Mouse (Mus musculus): ENCODE measurements around the gene Smbd1. TPM values are rescaled to one million over a fixed set of nuclear protein-coding genes. Genes with fewer than 3 reads are reported as not detected.
A peak's percentile ranks its signal among the peaks of the same experiment; 100 is the strongest.

Smbd1 gene
- polyA plus RNA-seq, 1 experiment from 2014 or later = 2.3 TPM

GRCm38 (mm10) chr16:32818036-32818435 lies 7.8 kb upstream of the Smbd1 start:
- 84% methylated on average over 4 of the region's 4 CpGs for WGBS
- Histone ChIP-seq H3K27me3 (replicated peaks; ENCODE audit: control insufficient read depth, insufficient read depth, low read length) (no peaks in the 10 kb centered on the region), H3K4me2 (replicated peaks; ENCODE audit: low read depth) (no peak overlapping the region), H3K9ac (ENCODE audit: low read depth, low read length) (no peak overlapping the region), H3K9me3 (ENCODE audit: control insufficient read depth) (no peaks in the 10 kb centered on the region), H3K36me3 (ENCODE audit: control insufficient read depth, insufficient read depth) (peaks cover 10% of the 10 kb centered on the region), H3K27ac (ENCODE audit: low read depth, low read length) (no peak overlapping the region), H3K4me1 (replicated peaks; ENCODE audit: control insufficient read depth, insufficient read depth, low read length) (0 out of 2 replicates have a peak, but pooled peaks cover 8% of the 10 kb centered on the region), H3K4me3 (ENCODE audit: low read depth, low read length) (no peak overlapping the region)
- no peak for ATAC-seq
- TF ChIP-seq CTCF (IDR thresholded peaks at IDR 0.05; ENCODE audit: low read depth) = no peak

- H3K4me3 ChIP-seq (ENCODE audit: low read depth, low read length) = peak overlapping the region; percentile 40
- no peak for TF ChIP-seq CTCF (IDR thresholded peaks at IDR 0.05; ENCODE audit: low read depth)
- 7% methylated on average over 6 of the region's 6 CpGs for WGBS
- H3K27ac ChIP-seq (ENCODE audit: low read depth, low read length) = no peak overlapping the region
- H3K4me2 ChIP-seq (replicated peaks; ENCODE audit: low read depth) = peak overlapping the region; percentile 70
- no peaks in the 10 kb centered on the region for H3K9me3 ChIP-seq (ENCODE audit: control insufficient read depth)
- ATAC-seq = no peak
- no peaks in the 10 kb centered on the region for H3K27me3 ChIP-seq (replicated peaks; ENCODE audit: control insufficient read depth, insufficient read depth, low read length)
- 0 out of 2 replicates have a peak, but pooled peaks cover 8% of the 10 kb centered on the region for H3K4me1 ChIP-seq (replicated peaks; ENCODE audit: control insufficient read depth, insufficient read depth, low read length)
- H3K9ac ChIP-seq (ENCODE audit: low read depth, low read length) = no peak overlapping the region; the same call in 1 of the 2 replicates
- no peaks in the 10 kb centered on the region for H3K36me3 ChIP-seq (ENCODE audit: control insufficient read depth, insufficient read depth)
Measured at GRCm38 (mm10) chr16:32815160-32815605, 4.9 kb upstream of the Smbd1 start.

GRCm38 (mm10) chr16:32814539-32814938 lies 4.3 kb upstream of the Smbd1 start:
- Histone ChIP-seq H3K9me3 (ENCODE audit: control insufficient read depth) (no peaks in the 10 kb centered on the region), H3K4me2 (replicated peaks; ENCODE audit: low read depth) (peak overlapping the region; percentile 70)
- 18% methylated on average over 14 of the region's 14 CpGs for WGBS

GRCm38 (mm10) chr16:32813771-32814170 lies 3.5 kb upstream of the Smbd1 start:
- no peak for ATAC-seq
- no peak for TF ChIP-seq CTCF (IDR thresholded peaks at IDR 0.05; ENCODE audit: low read depth)
- 80% methylated on average over 3 of the region's 3 CpGs for WGBS
- H3K4me3 ChIP-seq (ENCODE audit: low read depth, low read length) = no peak overlapping the region
- 0 out of 2 replicates have a peak, but pooled peaks cover 8% of the 10 kb centered on the region for H3K4me1 ChIP-seq (replicated peaks; ENCODE audit: control insufficient read depth, insufficient read depth, low read length)
- H3K27me3 ChIP-seq (replicated peaks; ENCODE audit: control insufficient read depth, insufficient read depth, low read length) = no peaks in the 10 kb centered on the region
- no peaks in the 10 kb centered on the region for H3K36me3 ChIP-seq (ENCODE audit: control insufficient read depth, insufficient read depth)
- no peak overlapping the region for H3K27ac ChIP-seq (ENCODE audit: low read depth, low read length)
- no peak overlapping the region for H3K4me2 ChIP-seq (replicated peaks; ENCODE audit: low read depth)
- H3K9ac ChIP-seq (ENCODE audit: low read depth, low read length) = no peak overlapping the region
- no peaks in the 10 kb centered on the region for H3K9me3 ChIP-seq (ENCODE audit: control insufficient read depth)

More at GRCm38 (mm10) chr16:32814539-32814938, 4.3 kb upstream of the Smbd1 start:
- no peak for TF ChIP-seq CTCF (IDR thresholded peaks at IDR 0.05; ENCODE audit: low read depth)
- ATAC-seq = no peak
- Histone ChIP-seq H3K27ac (ENCODE audit: low read depth, low read length) (no peak overlapping the region), H3K4me3 (ENCODE audit: low read depth, low read length) (peak overlapping the region; percentile 40), H3K27me3 (replicated peaks; ENCODE audit: control insufficient read depth, insufficient read depth, low read length) (no peaks in the 10 kb centered on the region), H3K9ac (ENCODE audit: low read depth, low read length) (no peak overlapping the region), H3K4me1 (replicated peaks; ENCODE audit: control insufficient read depth, insufficient read depth, low read length) (0 out of 2 replicates have a peak, but pooled peaks cover 8% of the 10 kb centered on the region), H3K36me3 (ENCODE audit: control insufficient read depth, insufficient read depth) (no peaks in the 10 kb centered on the region)

- H3K9ac ChIP-seq (ENCODE audit: low read depth, low read length) = no peak overlapping the region
- H3K27ac ChIP-seq (ENCODE audit: low read depth, low read length) = no peak overlapping the region
- H3K36me3 ChIP-seq (ENCODE audit: control insufficient read depth, insufficient read depth) = no peaks in the 10 kb centered on the region
- no peak for TF ChIP-seq CTCF (IDR thresholded peaks at IDR 0.05; ENCODE audit: low read depth)
- 49% methylated on average over 9 of the region's 9 CpGs for WGBS
- peak overlapping the region; percentile 47 for H3K4me2 ChIP-seq (replicated peaks; ENCODE audit: low read depth)
- H3K4me3 ChIP-seq (ENCODE audit: low read depth, low read length) = 0 out of 2 replicates have a peak overlapping the region, but pooled peaks have one; percentile 11
- no peaks in the 10 kb centered on the region for H3K9me3 ChIP-seq (ENCODE audit: control insufficient read depth)
- no peaks in the 10 kb centered on the region for H3K27me3 ChIP-seq (replicated peaks; ENCODE audit: control insufficient read depth, insufficient read depth, low read length)
- no peak for ATAC-seq
- H3K4me1 ChIP-seq (replicated peaks; ENCODE audit: control insufficient read depth, insufficient read depth, low read length) = 0 out of 2 replicates have a peak, but pooled peaks cover 8% of the 10 kb centered on the region
Measured at GRCm38 (mm10) chr16:32813362-32813761, 3.1 kb upstream of the Smbd1 start.

- no peaks in the 10 kb centered on the region for H3K9me3 ChIP-seq (ENCODE audit: control insufficient read depth)
- H3K36me3 ChIP-seq (ENCODE audit: control insufficient read depth, insufficient read depth) = no peaks in the 10 kb centered on the region
- peak overlapping the region; percentile 47 for H3K4me2 ChIP-seq (replicated peaks; ENCODE audit: low read depth)
- ATAC-seq = no peak
- peaks cover 8% of the 10 kb centered on the region; the same call in 1 of the 2 replicates for H3K4me1 ChIP-seq (replicated peaks; ENCODE audit: control insufficient read depth, insufficient read depth, low read length)
- no peak overlapping the region for H3K27ac ChIP-seq (ENCODE audit: low read depth, low read length)
- no peak overlapping the region for H3K9ac ChIP-seq (ENCODE audit: low read depth, low read length)
- 2% methylated on average over 9 of the region's 9 CpGs for WGBS
- peak; percentile 97 for TF ChIP-seq CTCF (IDR thresholded peaks at IDR 0.05; ENCODE audit: low read depth)
- H3K4me3 ChIP-seq (ENCODE audit: low read depth, low read length) = 0 out of 2 replicates have a peak overlapping the region, but pooled peaks have one; percentile 11
- no peaks in the 10 kb centered on the region for H3K27me3 ChIP-seq (replicated peaks; ENCODE audit: control insufficient read depth, insufficient read depth, low read length)
Measured at GRCm38 (mm10) chr16:32812888-32813361, 2.6 kb upstream of the Smbd1 start.
